Mouse (Mus musculus) heart, postnatal 10 days (tissue): ENCODE measurements around the gene Rassf2. TPM values are rescaled to one million over a fixed set of nuclear protein-coding genes. Genes with fewer than 3 reads are reported as not detected.
A peak's percentile ranks its signal among the peaks of the same experiment; 100 is the strongest.

Experiments
- DNase-seq, 2 experiments: peaks; one replicate each; pipeline ENCODE4 v3.0.0; 2021
- intact Hi-C: fragments of 180-260 bp; cut with DNase I; formaldehyde crosslinking; loops from one replicate; pipeline ENCODE4 v1.15.1; 2025
- total RNA-seq, 2 experiments: library from RNA; stranded (reverse); gene quantifications; 2 replicates each; pipeline ENCODE4 v1.2.3; 2021

Rassf2 gene
- total RNA-seq, 2 experiments from 2014 or later: 16.2 TPM

DNA sequence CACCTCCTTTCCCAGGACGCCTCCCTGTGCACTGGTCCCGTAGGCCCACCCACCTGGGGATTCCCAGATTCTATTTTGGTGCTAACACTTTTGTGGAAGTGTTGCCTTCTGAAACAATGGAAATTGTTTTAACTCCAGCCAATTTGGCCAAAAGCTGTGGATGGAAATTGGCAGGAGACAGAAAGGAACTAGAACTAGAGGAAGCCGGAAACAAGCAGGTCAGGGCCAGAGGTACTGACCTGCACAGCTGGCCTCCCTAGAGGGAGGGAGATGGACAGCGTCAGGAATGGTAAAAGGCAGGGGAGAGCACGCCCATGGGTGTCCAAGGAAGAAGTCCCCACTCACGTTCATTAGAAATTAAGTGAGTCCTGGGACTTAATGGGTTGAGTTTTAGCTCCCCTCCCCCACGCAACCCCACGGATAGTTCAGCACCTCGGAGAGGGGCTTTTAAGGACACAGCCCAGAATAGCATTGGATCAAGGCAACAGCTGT lies 72.3 kb downstream of the Rassf2 start:
- DNase-seq: peak; percentile 57 to 66
- intact Hi-C loops: loop anchor here (1.0 kb wide), 1 partner anchor 23 kb away; no protein-coding TSS in a partner anchor

DNA sequence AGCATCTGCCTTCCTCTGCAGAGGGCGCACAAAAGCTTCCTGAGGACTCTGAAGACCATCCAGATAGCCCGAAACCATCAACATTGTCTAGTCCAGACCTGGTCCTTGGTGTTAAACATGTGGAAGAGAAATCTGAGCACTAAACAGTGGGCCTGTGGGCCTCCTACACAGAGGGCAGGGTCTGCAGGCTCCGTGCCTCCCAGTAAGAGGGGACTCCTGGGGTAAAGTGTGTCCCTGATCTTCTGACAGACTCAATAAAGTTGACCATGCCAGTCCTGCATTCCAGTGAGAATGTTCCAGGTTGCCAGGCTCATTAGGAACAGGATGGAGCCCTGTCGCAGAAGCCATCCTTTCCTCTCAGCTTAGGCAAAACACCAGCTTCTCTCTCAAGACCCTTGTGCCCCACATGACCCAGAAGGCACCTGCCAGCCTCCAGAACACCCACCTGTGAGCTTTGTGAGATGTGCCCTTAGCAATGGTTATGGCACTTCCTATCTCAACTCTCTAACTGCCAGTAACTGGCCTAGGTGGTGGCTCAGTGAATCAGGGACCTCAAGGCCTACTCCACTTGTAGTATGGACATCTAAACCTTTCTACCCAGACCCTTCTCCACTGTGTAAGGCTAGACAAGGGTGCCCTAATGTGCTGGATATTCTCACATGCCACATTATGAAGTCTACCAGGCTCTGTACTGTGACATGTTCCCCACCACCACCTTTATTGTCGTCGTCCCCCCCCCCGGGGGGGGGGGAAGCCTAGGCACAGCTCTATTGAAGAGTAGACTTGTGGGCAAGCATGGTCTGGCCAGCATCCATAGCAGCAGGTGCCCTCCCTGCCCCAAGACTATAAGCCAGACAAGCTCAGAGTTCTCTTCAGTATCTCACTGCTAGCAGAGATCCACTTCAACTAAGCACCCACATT lies 73.5 kb downstream of the Rassf2 start:
- DNase-seq: no peak
- intact Hi-C loops: no loop called here

DNA sequence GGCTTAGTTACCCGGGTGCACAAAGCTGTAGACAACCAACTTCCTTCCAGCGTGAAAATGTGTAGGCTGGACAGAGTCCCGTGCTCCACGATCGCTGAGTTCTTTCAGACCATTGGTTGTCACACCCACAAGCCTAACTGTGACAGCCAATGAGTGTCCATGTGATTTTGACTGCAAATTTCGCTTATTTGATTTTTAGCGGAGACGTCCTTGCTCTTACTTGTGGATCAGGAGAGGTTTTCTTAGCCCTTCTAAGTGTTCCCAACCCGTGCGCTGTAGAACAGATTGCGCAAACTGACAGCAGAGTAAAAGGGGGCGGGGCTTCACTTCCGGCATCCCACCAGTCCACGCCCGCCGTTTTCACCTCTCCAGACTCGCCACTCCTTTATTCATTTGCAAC lies 74.8 kb downstream of the Rassf2 start:
- DNase-seq: peak; percentile 43 to 51
- intact Hi-C loops: no loop called here

- peak; percentile 69 to 70 for DNase-seq
- intact Hi-C loops: no loop called here
Measured at GRCm38 (mm10) chr2:131954835-131955234, 75.2 kb downstream of the Rassf2 start.

DNA sequence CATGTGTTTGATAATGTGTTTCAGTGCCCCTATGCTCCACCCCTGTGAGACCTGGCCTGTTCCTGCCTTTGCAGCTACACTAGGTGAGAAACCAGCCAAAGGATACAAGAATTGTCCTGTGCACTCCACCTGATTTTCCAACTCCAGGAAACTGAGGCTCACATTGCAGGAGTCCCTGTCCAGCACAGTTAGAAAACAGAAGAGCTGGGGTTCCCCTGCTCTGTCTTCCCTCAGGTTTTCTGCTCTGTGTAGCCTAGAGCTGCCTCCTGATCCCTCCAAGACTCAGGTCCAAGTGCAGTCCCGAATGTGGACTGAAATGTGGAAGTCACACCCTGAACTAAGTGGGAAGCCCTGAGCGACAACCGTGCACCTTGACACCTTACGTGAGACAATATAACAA lies 76.3 kb downstream of the Rassf2 start:
- intact Hi-C loops: no loop called here
- no peak for DNase-seq

- DNase-seq: peak; percentile 24 to 37
- intact Hi-C loops: no loop called here
Measured at GRCm38 (mm10) chr2:131952961-131953538, 77.0 kb downstream of the Rassf2 start.

GRCm38 (mm10) chr2:131952456-131952855 lies 77.6 kb downstream of the Rassf2 start:
- intact Hi-C loops: no loop called here
- DNase-seq: peak in 1 of 2 experiments; percentile 22

GRCm38 (mm10) chr2:131950598-131951095 lies 79.4 kb downstream of the Rassf2 start, which contains the start of gene Prnd:
Gene Prnd, plus strand, starts transcription at chr2:131950861.
- DNase-seq: peak; percentile 39 to 45
- intact Hi-C loops: no loop called here

DNA sequence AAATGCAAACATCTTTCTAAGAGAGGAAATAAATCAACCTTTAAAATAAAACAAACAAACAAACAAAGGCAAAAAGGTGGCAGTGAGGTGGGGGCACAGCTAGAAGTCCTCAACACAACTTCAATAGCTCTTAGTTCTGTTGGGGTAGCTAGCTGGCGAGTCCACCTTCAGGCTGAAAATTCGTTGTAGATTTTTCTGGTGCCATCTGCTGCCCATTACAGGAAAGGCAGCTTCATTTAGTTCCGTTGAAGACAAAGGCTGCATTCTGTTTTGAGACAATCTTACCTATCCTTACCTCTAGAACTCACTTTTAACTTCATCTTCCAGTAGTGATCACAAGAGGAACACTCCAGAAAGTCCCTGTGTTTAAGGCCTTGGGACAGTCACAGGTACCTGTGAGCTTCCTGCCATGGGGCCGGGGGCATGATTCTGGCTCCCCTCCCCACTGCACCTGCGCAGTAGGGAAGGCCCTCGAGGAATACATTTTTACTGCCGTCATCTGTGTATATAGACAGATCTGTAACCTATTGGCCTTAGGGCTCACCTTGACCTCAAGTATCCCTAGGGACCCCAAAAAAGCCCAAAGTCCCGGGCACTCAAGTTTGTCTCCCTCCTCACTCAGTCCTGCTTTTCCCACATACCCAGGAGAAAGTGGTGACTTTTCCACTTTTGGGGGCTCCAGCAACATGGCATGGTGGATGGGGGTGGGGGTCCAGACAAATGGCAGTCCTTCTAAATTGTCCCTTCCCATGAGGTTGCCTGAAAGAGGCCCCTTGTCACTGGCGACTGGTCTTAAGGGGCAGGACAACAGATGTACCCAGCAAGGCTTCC lies 80.1 kb downstream of the Rassf2 start:
- intact Hi-C loops: loop anchor here (1.0 to 10.0 kb wide), 2 partner anchors 130 to 405 kb away; no protein-coding TSS in a partner anchor
- DNase-seq: peak; percentile 68 to 76

DNA sequence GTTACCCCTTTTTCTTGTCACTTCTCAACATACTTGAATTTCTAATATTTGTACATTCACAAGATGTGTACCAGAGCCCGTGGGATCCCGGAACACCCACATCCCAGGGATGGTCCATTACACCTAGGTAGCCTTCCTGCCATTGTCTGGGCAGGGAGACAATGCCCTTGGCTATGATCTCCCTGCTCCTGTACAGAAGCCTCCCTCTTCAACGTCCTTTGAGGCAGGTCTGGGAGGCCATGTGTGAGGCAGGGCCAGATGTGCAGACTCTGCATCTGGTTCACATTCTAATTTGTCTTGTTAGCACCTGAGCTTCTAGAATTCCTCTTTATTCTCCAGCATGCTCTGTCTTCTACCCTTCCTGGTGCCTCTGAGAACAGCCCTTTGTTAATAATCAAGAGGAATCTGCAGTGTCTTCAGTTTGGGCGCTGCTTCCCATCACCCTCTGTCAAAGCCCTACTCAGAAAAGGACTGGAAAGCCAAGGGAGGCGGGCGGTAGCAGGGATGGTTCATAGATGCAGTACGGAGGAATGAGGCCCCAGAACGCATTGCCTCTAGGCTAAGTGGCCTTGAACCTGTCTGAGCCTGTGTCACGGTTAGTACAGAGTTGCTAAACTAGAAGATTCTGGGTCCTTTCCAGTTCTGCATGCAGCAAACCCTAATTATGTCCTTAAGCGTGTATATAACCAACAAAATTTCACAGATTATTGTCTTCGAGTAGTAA lies 81.0 kb downstream of the Rassf2 start:
- DNase-seq: peak in 1 of 2 experiments; percentile 9
- intact Hi-C loops: loop anchor here (1.0 to 10.0 kb wide), 2 partner anchors 129 to 404 kb away; no protein-coding TSS in a partner anchor

- peak in 1 of 2 experiments; percentile 0 for DNase-seq
- intact Hi-C loops: loop anchor here (10.0 kb wide), 1 partner anchor 403 kb away; no protein-coding TSS in a partner anchor
Measured at GRCm38 (mm10) chr2:131948156-131948555, 81.9 kb downstream of the Rassf2 start.

DNA sequence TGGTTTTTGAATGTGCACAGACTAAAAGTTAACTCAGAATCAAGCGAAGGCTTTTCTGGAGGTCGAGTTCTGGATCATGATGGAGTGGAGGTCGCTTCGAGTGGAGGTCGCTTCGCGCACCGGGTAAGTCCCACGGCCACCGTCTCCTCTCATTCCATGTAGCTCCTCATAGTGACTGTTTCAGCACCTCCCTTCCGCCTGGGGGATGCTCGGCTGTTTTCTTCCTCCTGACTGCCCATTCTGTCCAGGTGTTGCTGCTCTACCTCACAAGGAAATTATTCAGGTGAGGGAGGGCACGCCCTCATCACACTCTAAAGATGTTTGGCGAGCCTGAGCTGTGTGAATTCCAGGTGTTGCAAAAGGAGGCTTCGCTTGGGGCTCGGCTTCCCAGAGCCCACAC lies 83.7 kb downstream of the Rassf2 start:
- DNase-seq: peak; percentile 0 to 1
- intact Hi-C loops: loop anchor here (10.0 kb wide), 1 partner anchor 402 kb away; no protein-coding TSS in a partner anchor

DNA sequence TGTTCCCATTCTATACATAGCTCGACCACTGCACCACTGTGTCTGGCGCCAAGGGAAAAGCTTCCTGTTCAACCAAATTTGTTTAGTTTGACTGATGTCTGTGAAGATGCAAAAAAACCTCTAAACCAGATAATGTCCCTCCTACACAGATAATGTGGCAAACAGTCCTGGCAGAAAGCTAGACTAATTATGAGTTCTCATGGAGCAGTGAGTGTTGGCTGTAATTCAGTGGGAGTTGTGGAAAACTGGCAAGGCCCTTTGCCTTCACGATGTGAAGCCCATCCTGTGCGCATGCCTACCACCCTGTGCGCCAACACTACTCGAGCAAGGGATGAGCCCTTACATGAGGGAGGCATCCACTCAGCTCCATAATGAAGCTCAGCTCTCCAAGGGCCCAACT lies 84.3 kb downstream of the Rassf2 start:
- intact Hi-C loops: loop anchor here (10.0 kb wide), 1 partner anchor 401 kb away; no protein-coding TSS in a partner anchor
- peak in 1 of 2 experiments; percentile 0 for DNase-seq

DNA sequence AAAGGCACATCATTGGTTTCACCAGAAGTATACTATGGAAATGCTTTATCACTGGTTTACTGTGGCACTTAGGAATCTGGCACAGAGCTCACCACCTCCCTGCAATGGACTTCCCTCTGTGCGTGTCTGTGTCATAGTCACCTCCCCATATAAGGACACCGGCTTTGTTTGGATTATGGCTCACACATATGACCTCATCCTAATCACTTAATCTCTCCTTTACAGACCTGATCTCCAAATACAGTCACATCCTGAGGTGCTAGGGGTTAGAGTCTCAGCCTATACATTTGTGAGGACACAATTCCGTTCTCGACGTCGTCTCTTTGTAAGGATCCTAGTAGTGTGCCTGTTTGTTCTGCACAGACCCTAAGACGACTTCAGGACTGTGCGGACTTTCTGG lies 84.8 kb downstream of the Rassf2 start:
- DNase-seq: peak in 1 of 2 experiments; percentile 2
- intact Hi-C loops: loop anchor here (10.0 kb wide), 1 partner anchor 400 kb away; no protein-coding TSS in a partner anchor

GRCm38 (mm10) chr2:131944370-131944769 lies 85.7 kb downstream of the Rassf2 start:
- intact Hi-C loops: loop anchor here (10.0 kb wide), 1 partner anchor 400 kb away; no protein-coding TSS in a partner anchor
- DNase-seq: peak; percentile 0

GRCm38 (mm10) chr2:131941501-131941900 lies 88.6 kb downstream of the Rassf2 start:
- DNase-seq: no peak
- intact Hi-C loops: loop anchor here (10.0 kb wide), 1 partner anchor 397 kb away; no protein-coding TSS in a partner anchor

- DNase-seq: no peak
- intact Hi-C loops: loop anchor here (10.0 kb wide), 1 partner anchor 396 kb away; no protein-coding TSS in a partner anchor
Measured at GRCm38 (mm10) chr2:131940506-131940905, 89.6 kb downstream of the Rassf2 start.
